Mouse (Mus musculus) ES-E14 (cell line): ENCODE data around the gene Man2b2.

ENCODE experiments used
- MAFK ChIP-seq: IDR thresholded peaks from 2 replicates; pipeline ENCODE4 v1.6.1; 2014; ENCODE audit warnings: mild to moderate bottlenecking, low read depth, low read length, inconsistent platforms; ENCODE audit not compliant: insufficient read depth
- ZNF384 ChIP-seq: IDR thresholded peaks from 2 replicates; pipeline ENCODE4 v1.6.1; 2012; ENCODE audit warnings: low read depth, low read length, inconsistent platforms

- TF ChIP-seq ZNF384 = no peak
- TF ChIP-seq MAFK = no peak
Observed at GRCm38 (mm10) chr5:36791861-36792260, 38.6 kb downstream of the Man2b2 start.
